Mouse (Mus musculus): ENCODE measurements around the gene Pde4dip. TPM values are rescaled to one million over a fixed set of nuclear protein-coding genes. Genes with fewer than 3 reads are reported as not detected.
A peak's percentile ranks its signal among the peaks of the same experiment; 100 is the strongest.

Gene Pde4dip
- polyA plus RNA-seq, 1 experiment = 54.7 TPM

DNA sequence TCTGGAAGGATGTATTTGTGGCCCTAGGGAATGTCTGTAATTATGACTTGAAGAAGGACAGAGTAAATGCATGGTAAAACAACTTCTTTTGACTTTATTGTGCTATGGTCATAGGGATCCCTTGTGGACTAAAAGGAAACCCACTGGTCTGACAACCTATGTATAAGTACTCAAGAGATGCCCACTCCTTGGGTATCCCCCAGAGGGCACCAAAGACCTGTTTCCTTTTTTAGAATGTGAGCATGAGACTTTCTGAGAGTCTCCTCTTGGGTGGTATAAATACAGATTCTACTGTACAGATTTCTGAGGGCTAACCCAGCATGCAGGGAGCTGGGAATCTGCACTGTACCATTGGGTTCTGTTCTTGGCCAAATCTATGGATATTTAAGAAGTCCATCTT lies 48.1 kb downstream of the Pde4dip start:
- H3K27ac ChIP-seq (replicated peaks; ENCODE audit: low read depth, low read length) = no peak overlapping the region
- H3K4me1 ChIP-seq (ENCODE audit: control insufficient read depth, insufficient read depth, insufficient read length, low read length) = no peaks in the 10 kb centered on the region

DNA sequence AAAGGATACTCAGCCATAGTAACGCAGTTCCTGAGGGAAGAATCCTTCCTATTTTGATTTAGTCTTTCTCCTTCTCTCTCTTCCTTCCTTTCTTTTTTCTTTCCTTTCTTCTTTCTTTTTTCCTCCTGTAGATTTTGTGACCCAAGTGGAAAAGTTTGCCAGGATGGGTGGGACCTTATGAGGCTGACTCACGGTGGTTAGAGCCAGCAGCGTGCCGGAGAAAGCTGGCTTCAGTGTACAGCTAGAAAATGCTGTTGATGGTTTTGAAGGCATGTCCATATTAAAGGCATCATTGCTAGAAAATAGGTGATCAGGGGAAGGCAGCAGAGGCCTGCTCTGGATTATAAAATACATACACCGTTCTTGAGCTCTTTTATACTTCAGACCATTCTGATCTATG lies 52.6 kb downstream of the Pde4dip start:
- Histone ChIP-seq H3K4me3 (ENCODE audit: insufficient read depth, low read depth, low read length) (no peak overlapping the region), H3K4me1 (ENCODE audit: control insufficient read depth, insufficient read depth, insufficient read length, low read length) (no peaks in the 10 kb centered on the region), H3K27ac (replicated peaks; ENCODE audit: low read depth, low read length) (no peak overlapping the region)

More for the DNA sequence above, 48.1 kb downstream of the Pde4dip start:
- H3K4me3 ChIP-seq (ENCODE audit: insufficient read depth, low read depth, low read length) = no peak overlapping the region

- no peak overlapping the region for H3K27ac ChIP-seq (replicated peaks; ENCODE audit: low read depth, low read length)
These were observed 53.9 kb downstream of the Pde4dip start for GRCm38 (mm10) chr3:97834625-97835024.

DNA sequence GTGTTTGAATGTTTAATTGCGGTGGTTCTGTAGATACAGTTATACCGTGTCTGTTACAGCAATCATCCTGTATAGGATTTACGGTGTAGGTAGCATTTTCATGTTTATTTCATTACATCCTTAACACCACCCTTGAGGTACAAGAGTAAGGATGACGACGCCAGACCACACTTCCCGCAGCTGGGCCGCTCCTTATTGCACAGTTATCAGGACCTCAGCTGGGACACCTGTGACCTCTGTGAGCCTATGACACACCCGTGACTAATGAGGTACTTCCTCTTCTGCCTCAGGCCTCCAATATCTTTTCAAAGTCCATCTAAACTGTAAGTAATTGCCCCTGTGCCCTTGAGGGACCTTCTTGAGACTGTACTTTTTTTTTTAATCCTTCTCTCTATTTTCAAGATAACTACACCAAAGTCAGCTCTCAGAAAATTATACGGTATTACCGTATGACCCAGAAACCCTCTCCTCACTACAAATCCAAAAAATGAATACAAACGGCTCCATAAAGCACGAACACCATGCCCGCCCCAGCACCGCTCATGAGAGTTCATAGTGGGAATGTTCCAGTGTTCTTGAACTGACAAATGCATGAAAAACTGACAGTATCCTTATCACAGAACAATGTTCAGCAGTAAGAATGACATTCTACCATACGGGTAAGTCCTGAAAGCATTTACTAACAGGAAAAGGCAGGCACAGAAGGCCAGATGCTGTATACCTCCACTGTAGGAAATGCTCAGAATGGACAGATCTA lies 56.8 kb downstream of the Pde4dip start:
- Histone ChIP-seq H3K27ac (replicated peaks; ENCODE audit: low read depth, low read length) (no peak overlapping the region), H3K4me1 (ENCODE audit: control insufficient read depth, insufficient read depth, insufficient read length, low read length) (no peaks in the 10 kb centered on the region)

More at GRCm38 (mm10) chr3:97834625-97835024, 53.9 kb downstream of the Pde4dip start:
- Histone ChIP-seq H3K4me3 (ENCODE audit: insufficient read depth, low read depth, low read length) (no peak overlapping the region), H3K4me1 (ENCODE audit: control insufficient read depth, insufficient read depth, insufficient read length, low read length) (no peaks in the 10 kb centered on the region)

DNA sequence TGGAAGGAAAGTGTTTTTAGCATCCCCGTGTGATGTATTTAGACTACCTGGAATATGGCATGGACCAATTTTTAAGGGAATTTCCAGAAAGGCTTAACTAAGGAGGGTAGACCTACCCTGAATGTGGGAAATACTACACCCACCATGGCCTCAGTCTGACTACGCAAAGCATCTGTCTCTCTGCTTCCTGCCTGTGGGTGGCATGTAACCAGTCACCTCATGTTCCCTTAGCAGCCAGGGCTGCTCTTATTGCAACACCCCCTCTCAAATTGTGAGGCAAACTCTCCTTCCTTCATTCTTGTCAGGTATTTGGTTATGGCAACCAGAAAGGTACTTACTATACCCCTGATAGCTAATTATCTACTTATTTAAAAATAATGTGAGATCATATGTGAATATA lies 57.9 kb downstream of the Pde4dip start:
- H3K4me1 ChIP-seq (ENCODE audit: control insufficient read depth, insufficient read depth, insufficient read length, low read length) = no peaks in the 10 kb centered on the region
- H3K27ac ChIP-seq (replicated peaks; ENCODE audit: low read depth, low read length) = no peak overlapping the region
- H3K4me3 ChIP-seq (ENCODE audit: insufficient read depth, low read depth, low read length) = no peak overlapping the region

More for the DNA sequence above, 56.8 kb downstream of the Pde4dip start:
- H3K4me3 ChIP-seq (ENCODE audit: insufficient read depth, low read depth, low read length) = no peak overlapping the region

- Histone ChIP-seq H3K27ac (replicated peaks; ENCODE audit: low read depth, low read length) (no peak overlapping the region), H3K4me3 (ENCODE audit: insufficient read depth, low read depth, low read length) (no peak overlapping the region), H3K4me1 (ENCODE audit: control insufficient read depth, insufficient read depth, insufficient read length, low read length) (no peaks in the 10 kb centered on the region)
These were observed 58.4 kb downstream of the Pde4dip start for GRCm38 (mm10) chr3:97830122-97830521.

- Histone ChIP-seq H3K4me1 (ENCODE audit: control insufficient read depth, insufficient read depth, insufficient read length, low read length) (no peaks in the 10 kb centered on the region; the same call in 1 of the 2 replicates), H3K27ac (replicated peaks; ENCODE audit: low read depth, low read length) (no peak overlapping the region), H3K4me3 (ENCODE audit: insufficient read depth, low read depth, low read length) (no peak overlapping the region)
These were observed 60.2 kb downstream of the Pde4dip start for GRCm38 (mm10) chr3:97828286-97828685.

DNA sequence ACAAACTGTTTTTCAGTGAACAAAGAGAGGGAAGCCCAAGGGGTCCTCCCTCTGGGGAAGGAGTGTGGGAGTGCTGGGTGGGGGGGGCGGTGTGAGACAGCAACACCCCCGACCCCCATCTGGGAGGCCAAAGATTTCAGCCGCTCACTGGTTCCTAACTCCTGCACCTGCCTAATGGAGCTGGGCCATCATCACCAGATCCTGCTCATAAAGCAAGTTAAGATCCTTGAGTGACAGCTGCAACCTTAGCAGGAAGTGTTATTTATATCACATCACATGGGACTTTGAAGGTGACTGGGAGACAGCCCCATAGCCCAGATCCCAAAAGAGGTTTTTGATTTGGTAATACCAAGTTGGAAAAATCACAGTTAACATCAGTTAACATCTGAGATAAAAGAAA lies 63.3 kb downstream of the Pde4dip start:
- Histone ChIP-seq H3K4me1 (ENCODE audit: control insufficient read depth, insufficient read depth, insufficient read length, low read length) (no peaks in the 10 kb centered on the region; the same call in 1 of the 2 replicates), H3K27ac (replicated peaks; ENCODE audit: low read depth, low read length) (no peak overlapping the region), H3K4me3 (ENCODE audit: insufficient read depth, low read depth, low read length) (no peak overlapping the region)

GRCm38 (mm10) chr3:97824744-97825143 lies 63.8 kb downstream of the Pde4dip start:
- Histone ChIP-seq H3K4me1 (ENCODE audit: control insufficient read depth, insufficient read depth, insufficient read length, low read length) (no peaks in the 10 kb centered on the region; the same call in 1 of the 2 replicates), H3K4me3 (ENCODE audit: insufficient read depth, low read depth, low read length) (no peak overlapping the region), H3K27ac (replicated peaks; ENCODE audit: low read depth, low read length) (no peak overlapping the region)

GRCm38 (mm10) chr3:97824011-97824711 lies 64.3 kb downstream of the Pde4dip start:
- Histone ChIP-seq H3K27ac (replicated peaks; ENCODE audit: low read depth, low read length) (no peak overlapping the region), H3K4me1 (ENCODE audit: control insufficient read depth, insufficient read depth, insufficient read length, low read length) (no peaks in the 10 kb centered on the region; the same call in 1 of the 2 replicates), H3K4me3 (ENCODE audit: insufficient read depth, low read depth, low read length) (peak overlapping the region; percentile 48)

DNA sequence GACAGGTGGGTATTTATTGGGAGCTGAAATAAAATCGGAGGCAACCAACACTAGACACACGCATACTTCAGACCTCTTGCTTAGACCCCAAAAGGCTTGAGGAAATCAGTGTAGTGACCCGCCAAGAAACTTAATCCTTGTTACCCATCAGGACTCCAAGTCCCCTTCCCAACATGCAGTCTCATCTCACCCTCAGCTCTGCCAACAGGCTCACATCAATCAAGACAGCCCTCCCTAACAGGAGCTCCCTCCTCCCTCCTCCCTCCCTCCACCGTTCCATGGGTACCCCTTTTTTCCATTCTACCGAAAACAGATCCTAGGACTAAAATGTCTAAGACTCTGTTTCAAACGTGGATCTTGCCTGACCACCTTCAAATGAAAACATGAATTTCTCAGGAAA lies 65.1 kb downstream of the Pde4dip start:
- H3K4me3 ChIP-seq (ENCODE audit: insufficient read depth, low read depth, low read length) = peak overlapping the region; percentile 48; the same call in 1 of the 2 replicates
- H3K27ac ChIP-seq (replicated peaks; ENCODE audit: low read depth, low read length) = no peak overlapping the region
- no peaks in the 10 kb centered on the region; the same call in 1 of the 2 replicates for H3K4me1 ChIP-seq (ENCODE audit: control insufficient read depth, insufficient read depth, insufficient read length, low read length)

DNA sequence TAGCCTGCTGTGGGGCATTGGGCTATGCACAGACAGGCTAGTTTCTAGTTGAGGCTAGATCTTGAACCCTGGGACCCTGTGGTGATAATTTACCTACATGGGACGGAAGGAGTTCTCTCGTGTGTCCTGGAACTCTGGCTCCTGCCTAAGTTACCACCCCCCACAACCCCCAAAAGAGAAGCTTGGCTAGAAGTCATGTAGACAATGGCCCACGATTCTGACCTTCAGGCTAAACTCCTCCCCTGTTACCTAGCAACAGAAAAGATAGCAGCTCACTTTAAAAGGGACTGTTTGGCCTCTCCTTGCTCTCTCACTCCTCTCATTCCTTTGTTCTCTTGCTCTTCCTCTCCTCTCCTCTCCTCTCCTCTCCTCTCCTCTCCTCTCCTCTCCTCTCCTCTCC lies 69.5 kb downstream of the Pde4dip start:
- no peak overlapping the region for H3K4me3 ChIP-seq (ENCODE audit: insufficient read depth, low read depth, low read length)
- no peak overlapping the region for H3K27ac ChIP-seq (replicated peaks; ENCODE audit: low read depth, low read length)
- no peaks in the 10 kb centered on the region for H3K4me1 ChIP-seq (ENCODE audit: control insufficient read depth, insufficient read depth, insufficient read length, low read length)

- H3K27ac ChIP-seq (replicated peaks; ENCODE audit: low read depth, low read length) = no peak overlapping the region
- H3K4me1 ChIP-seq (ENCODE audit: control insufficient read depth, insufficient read depth, insufficient read length, low read length) = no peaks in the 10 kb centered on the region
- H3K4me3 ChIP-seq (ENCODE audit: insufficient read depth, low read depth, low read length) = no peak overlapping the region
These were observed 70.0 kb downstream of the Pde4dip start for GRCm38 (mm10) chr3:97818383-97818982.

DNA sequence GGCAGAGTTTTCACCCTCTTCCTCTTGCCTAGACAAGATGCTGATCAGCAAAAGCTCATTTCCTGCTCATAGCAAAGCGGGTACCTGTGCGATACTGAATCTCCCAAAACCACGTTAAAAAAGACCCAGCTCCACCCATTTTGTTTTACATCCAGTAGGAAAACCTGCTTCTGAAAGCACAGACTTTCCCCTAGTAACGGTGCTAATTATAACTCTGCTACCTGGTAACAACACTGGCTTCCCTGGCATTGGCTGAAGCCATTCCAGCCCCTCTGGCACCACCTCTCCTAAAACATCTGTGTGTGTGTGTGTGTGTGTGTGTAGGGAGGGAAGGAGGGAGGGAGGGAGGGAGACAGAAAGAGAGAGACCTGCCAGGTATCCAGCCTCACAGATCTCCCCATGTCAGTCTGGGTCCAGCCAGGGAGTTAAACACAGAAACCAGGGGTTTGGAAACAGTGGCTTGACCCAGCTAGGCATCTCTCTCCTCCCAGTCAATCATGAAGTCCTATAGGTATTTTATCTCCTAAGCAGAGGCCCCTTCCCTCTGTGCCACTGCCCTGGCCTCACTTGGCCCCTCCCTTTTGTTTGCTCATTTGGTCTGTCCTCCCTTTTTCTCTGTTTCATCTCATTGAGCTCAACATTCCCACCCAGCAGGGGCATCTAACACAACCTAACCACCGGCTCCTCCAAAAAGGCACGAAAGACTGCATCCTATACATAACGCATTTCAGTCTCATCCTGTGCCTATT lies 76.7 kb downstream of the Pde4dip start:
- H3K4me1 ChIP-seq (ENCODE audit: control insufficient read depth, insufficient read depth, insufficient read length, low read length) = no peaks in the 10 kb centered on the region
- no peak overlapping the region for H3K4me3 ChIP-seq (ENCODE audit: insufficient read depth, low read depth, low read length)
- no peak overlapping the region for H3K27ac ChIP-seq (replicated peaks; ENCODE audit: low read depth, low read length)

DNA sequence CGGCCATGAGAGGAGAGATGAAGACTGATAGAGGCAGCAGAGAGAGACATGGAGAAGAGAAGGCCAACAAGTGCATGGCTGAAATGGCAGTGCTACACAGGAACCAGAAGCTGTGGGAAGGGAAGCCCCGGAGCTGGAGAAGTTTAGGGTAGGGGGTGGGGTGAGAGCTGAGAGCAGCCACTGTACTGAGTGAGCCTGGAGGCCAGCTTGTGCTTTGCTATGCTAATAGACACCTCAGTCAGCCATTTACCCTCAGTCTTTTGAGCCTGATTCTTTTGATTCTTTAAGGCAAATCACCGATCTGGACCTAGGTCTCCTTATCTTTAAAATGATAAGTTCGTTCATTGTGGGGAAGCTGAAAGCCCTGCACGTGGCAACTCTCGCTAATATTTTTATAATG lies 77.3 kb downstream of the Pde4dip start:
- no peak overlapping the region for H3K4me3 ChIP-seq (ENCODE audit: insufficient read depth, low read depth, low read length)
- no peaks in the 10 kb centered on the region for H3K4me1 ChIP-seq (ENCODE audit: control insufficient read depth, insufficient read depth, insufficient read length, low read length)
- no peak overlapping the region for H3K27ac ChIP-seq (replicated peaks; ENCODE audit: low read depth, low read length)

Data from brown adipose tissue, adult 24 weeks (tissue).